Mouse (Mus musculus): ENCODE measurements around the gene Pdxk. TPM values are rescaled to one million over a fixed set of nuclear protein-coding genes. Genes with fewer than 3 reads are reported as not detected.
A peak's percentile ranks its signal among the peaks of the same experiment; 100 is the strongest.

Pdxk gene
- total and polyA plus RNA-seq, 3 experiments = 4.3 to 6.8 (median 6.4) TPM

DNA sequence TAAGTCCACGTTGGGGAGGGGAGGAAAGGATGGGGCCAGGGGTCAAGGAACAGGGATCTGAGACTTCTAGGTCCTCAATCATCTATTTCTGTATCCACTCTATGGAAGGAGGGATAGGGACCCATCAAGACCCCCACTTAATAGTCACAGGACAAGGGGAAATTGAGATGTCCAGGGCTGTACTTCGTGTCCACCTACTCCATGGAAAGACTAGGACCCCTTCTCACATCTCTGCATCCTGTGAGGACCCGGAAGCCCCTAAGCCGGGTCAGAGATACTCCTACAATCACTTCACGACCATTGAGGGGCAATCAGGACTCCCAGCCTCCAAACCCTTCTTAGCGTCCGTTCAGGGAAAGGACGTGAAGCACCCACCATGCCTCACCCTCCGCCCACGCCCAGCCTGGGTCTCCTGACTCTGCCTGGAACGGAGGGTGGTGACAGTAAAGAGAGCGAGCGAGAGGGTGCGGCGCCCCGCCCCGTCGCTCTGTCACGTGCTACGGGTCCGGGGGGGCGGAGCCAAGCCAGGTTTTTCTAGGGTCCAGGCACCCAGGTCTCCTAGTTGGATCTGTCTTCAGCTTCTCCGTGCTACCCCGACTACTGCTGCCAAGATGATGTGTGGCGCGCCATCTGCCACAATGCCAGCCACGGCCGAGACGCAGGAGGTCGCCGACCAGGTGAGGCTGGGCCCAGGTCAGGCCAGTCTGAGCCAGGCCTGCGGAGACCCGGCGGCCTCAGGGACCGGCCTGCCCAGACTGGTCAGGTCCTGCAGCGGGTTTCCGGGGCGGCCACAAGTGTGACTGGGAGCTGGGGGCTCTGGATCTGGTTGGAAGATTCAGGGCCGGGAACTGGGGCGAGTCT lies 39.4 kb downstream of the Pdxk start, which contains the start of gene Cstb (continued):
- TF ChIP-seq MXI1 (IDR thresholded peaks at IDR 0.05; ENCODE audit: low read depth, low read length) (peak; percentile 84; the same call in 1 of the 2 replicates), ETS1 (conservative IDR thresholded peaks at IDR 0.05; ENCODE audit: low read depth, low read length) (no peak), UBTF (IDR thresholded peaks at IDR 0.05; ENCODE audit: low read depth, low read length) (no peak), USF2 (conservative IDR thresholded peaks at IDR 0.05; ENCODE audit: low read depth, low read length) (peak; percentile 65; the same call in 1 of the 2 replicates), SMC3 (IDR thresholded peaks at IDR 0.05; ENCODE audit: low read depth, low read length) (no peak), ZC3H11A (IDR thresholded peaks at IDR 0.05; ENCODE audit: low read depth, low read length) (no peak), TCF12 (IDR thresholded peaks at IDR 0.05; ENCODE audit: low read depth, low read length) (peak; percentile 84), HCFC1 (IDR thresholded peaks at IDR 0.05; ENCODE audit: low read depth, low read length) (no peak), MAX (IDR thresholded peaks at IDR 0.05; ENCODE audit: low read length) (peak; percentile 69), JUN (IDR thresholded peaks at IDR 0.05; ENCODE audit: insufficient read depth, low read depth, low read length) (no peak)

- no peak overlapping the region for H3K9ac ChIP-seq (ENCODE audit: insufficient read depth, low read depth)
- peaks cover 9 to 74% of the 10 kb centered on the region in 2 experiments for H3K4me1 ChIP-seq (ENCODE audit: control insufficient read depth in 1 of 2, insufficient read depth in 2 of 2)
- no peaks in the 10 kb centered on the region for H3K79me2 ChIP-seq (replicated peaks; ENCODE audit: control insufficient read depth, extremely low read depth, insufficient read depth, poor library complexity, severe bottlenecking)
- H3K27ac ChIP-seq (ENCODE audit: insufficient read depth, low read depth) = no peak overlapping the region
- dilution Hi-C loops (cut with MboI; ENCODE audit: extremely low pct_ligation_motif_present, extremely low pct_unique_long_range_greater_than_20kb, low sequenced_read_pairs) = no loop called here
- H3K27me3 ChIP-seq (replicated peaks) = no peaks in the 10 kb centered on the region
- H3K4me2 ChIP-seq (ENCODE audit: insufficient read depth, low read depth, poor library complexity, severe bottlenecking) = no peak overlapping the region
- no peak for TF ChIP-seq USF2 (conservative IDR thresholded peaks at IDR 0.05; ENCODE audit: low read depth, low read length)
- peak; percentile 25; the same call in 1 of the 2 replicates for TF ChIP-seq POLR2A (IDR thresholded peaks at IDR 0.05; ENCODE audit: low read depth, low read length)
- in situ Hi-C loops (cut with MboI; ENCODE audit: low pct_ligation_motif_present, low pct_unique_long_range_greater_than_20kb, low sequenced_read_pairs) = no loop called here
- no peak overlapping the region for H3K4me3 ChIP-seq (replicated peaks in 1 of 3; ENCODE audit: low read depth in 2 of 3, low read length in 2 of 3, poor library complexity in 1 of 3)
- no peaks in the 10 kb centered on the region for H3K9me3 ChIP-seq (replicated peaks; ENCODE audit: low read length)
- DNase-seq (ENCODE audit: extremely low read depth) = no peak
- peaks cover 6 to 12% of the 10 kb centered on the region in 2 experiments for H3K36me3 ChIP-seq (replicated peaks in 1 of 2; ENCODE audit: control insufficient read depth in 1 of 2, insufficient read depth in 1 of 2, low read length in 1 of 2)
Observed at GRCm38 (mm10) chr10:78422614-78423013, 42.2 kb downstream of the Pdxk start.

DNA sequence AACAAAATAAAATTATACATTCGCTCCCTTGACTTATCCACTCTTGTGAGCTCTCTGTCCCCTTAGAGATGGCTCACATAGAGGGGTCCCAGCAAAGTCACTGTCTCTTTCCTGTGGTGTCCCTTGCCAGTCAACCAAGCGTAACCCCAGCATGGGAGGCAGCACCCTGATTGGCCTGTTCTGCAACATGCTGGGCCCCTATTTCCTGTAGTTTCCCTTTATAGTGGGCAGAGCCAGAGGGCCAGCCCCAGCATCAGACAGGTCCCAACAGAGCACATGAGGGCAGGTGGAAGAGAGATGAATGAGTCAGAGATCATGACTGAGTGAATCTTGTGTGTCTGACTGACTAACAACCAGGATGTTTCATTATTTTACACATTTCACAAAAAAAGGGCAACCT lies 43.8 kb downstream of the Pdxk start:
- dilution Hi-C loops (cut with MboI; ENCODE audit: extremely low pct_ligation_motif_present, extremely low pct_unique_long_range_greater_than_20kb, low sequenced_read_pairs) = no loop called here
- H3K9ac ChIP-seq (ENCODE audit: insufficient read depth, low read depth) = no peak overlapping the region
- H3K4me1 ChIP-seq (ENCODE audit: control insufficient read depth in 1 of 2, insufficient read depth in 2 of 2) = peaks cover 9 to 69% of the 10 kb centered on the region in 2 experiments
- H3K36me3 ChIP-seq (replicated peaks in 1 of 2; ENCODE audit: control insufficient read depth in 1 of 2, insufficient read depth in 1 of 2, low read length in 1 of 2) = no peaks in the 10 kb centered on the region
- peak; percentile 94 for DNase-seq (ENCODE audit: extremely low read depth)
- H3K27me3 ChIP-seq (replicated peaks) = no peaks in the 10 kb centered on the region
- no peaks in the 10 kb centered on the region for H3K9me3 ChIP-seq (replicated peaks; ENCODE audit: low read length)
- no peak overlapping the region for H3K4me2 ChIP-seq (ENCODE audit: insufficient read depth, low read depth, poor library complexity, severe bottlenecking)
- H3K79me2 ChIP-seq (replicated peaks; ENCODE audit: control insufficient read depth, extremely low read depth, insufficient read depth, poor library complexity, severe bottlenecking) = no peaks in the 10 kb centered on the region
- in situ Hi-C loops (cut with MboI; ENCODE audit: low pct_ligation_motif_present, low pct_unique_long_range_greater_than_20kb, low sequenced_read_pairs) = no loop called here
- H3K4me3 ChIP-seq (replicated peaks in 1 of 3; ENCODE audit: low read depth in 2 of 3, low read length in 2 of 3, poor library complexity in 1 of 3) = no peak overlapping the region
- H3K27ac ChIP-seq (ENCODE audit: insufficient read depth, low read depth) = no peak overlapping the region
- no peak for TF ChIP-seq CHD2 (IDR thresholded peaks at IDR 0.05; ENCODE audit: low read length)
- peak; percentile 79; the same call in 1 of the 2 replicates for TF ChIP-seq TBP (conservative IDR thresholded peaks at IDR 0.05; ENCODE audit: low read depth, low read length)
- peak; percentile 37; the same call in 1 of the 2 replicates for TF ChIP-seq MYC (IDR thresholded peaks at IDR 0.05; ENCODE audit: low read depth, low read length)
- no peak for TF ChIP-seq MAFK (IDR thresholded peaks at IDR 0.05; ENCODE audit: insufficient replicate concordance, low read length)
- peak; percentile 82 for TF ChIP-seq TCF12 (IDR thresholded peaks at IDR 0.05; ENCODE audit: low read depth, low read length)
- TF ChIP-seq E2F4 (IDR thresholded peaks at IDR 0.05; ENCODE audit: insufficient replicate concordance, low read depth, low read length) = no peak
- TF ChIP-seq NELFE (IDR thresholded peaks at IDR 0.05; ENCODE audit: low read depth, low read length) = peak; percentile 45; the same call in 1 of the 2 replicates
- peak; percentile 93 for TF ChIP-seq MEF2A (IDR thresholded peaks at IDR 0.05; ENCODE audit: borderline replicate concordance, low read depth, low read length)
- no peak for TF ChIP-seq JUND (conservative IDR thresholded peaks at IDR 0.05; ENCODE audit: low read depth, low read length)
- peak; percentile 68 for TF ChIP-seq ELF1 (IDR thresholded peaks at IDR 0.05; ENCODE audit: low read depth, low read length)
- peak; percentile 82 for TF ChIP-seq ZMIZ1 (IDR thresholded peaks at IDR 0.05; ENCODE audit: low read depth, low read length)
- TF ChIP-seq GABPA (IDR thresholded peaks at IDR 0.05; ENCODE audit: insufficient replicate concordance, low read depth, low read length) = no peak
- TF ChIP-seq MAX (IDR thresholded peaks at IDR 0.05; ENCODE audit: low read length) = no peak; the same call in 1 of the 2 replicates
- no peak for TF ChIP-seq ZKSCAN1 (IDR thresholded peaks at IDR 0.05; ENCODE audit: borderline replicate concordance, low read depth, low read length)
- TF ChIP-seq CHD1 (IDR thresholded peaks at IDR 0.05; ENCODE audit: low read depth, low read length) = no peak
- TF ChIP-seq MXI1 (IDR thresholded peaks at IDR 0.05; ENCODE audit: low read depth, low read length) = 0 out of 2 replicates have a peak, but pooled peaks have one; percentile 18
- TF ChIP-seq USF1 (IDR thresholded peaks at IDR 0.05; ENCODE audit: low read depth, low read length) = no peak
- TF ChIP-seq SMC3 (IDR thresholded peaks at IDR 0.05; ENCODE audit: low read depth, low read length) = no peak
- TF ChIP-seq SIN3A (IDR thresholded peaks at IDR 0.05; ENCODE audit: low read length) = no peak
- peak; percentile 75 for TF ChIP-seq EP300 (IDR thresholded peaks at IDR 0.05; ENCODE audit: low read length)
- no peak for TF ChIP-seq JUN (IDR thresholded peaks at IDR 0.05; ENCODE audit: insufficient read depth, low read depth, low read length)
